Mouse (Mus musculus): ENCODE measurements around the gene Wfdc21.

The Wfdc21 gene

GRCm38 (mm10) chr11:83746681-83747080 is at the start of gene Wfdc21:
Gene Wfdc21, plus strand, starts transcription at chr11:83746940.
- DNase-seq (ENCODE audit: low read depth, low spot score), result no peak

DNA sequence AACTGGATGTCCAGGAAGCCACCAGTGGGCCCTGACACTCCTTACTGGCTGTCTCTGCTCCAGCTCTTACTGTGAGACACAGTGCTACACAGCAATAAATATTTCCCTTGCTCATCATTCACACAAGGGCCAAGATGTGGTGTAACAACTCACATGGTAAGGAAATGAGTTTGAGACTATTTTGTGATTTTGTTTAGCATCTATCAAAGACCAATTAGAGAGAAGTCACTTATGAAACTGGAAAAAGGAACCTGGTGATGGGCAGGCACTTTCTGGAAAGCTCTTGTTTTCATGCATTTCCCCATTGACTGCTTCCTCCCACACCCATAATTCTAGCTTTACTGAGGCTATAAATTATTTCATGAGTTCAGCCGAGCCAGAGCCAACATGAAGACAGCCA is 43.0 kb upstream of the Wfdc21 start, which contains the start of gene Wfdc17:
Wfdc17 (plus strand) TSS at position 287 of the 400 bp plus-strand sequence.
- no peak for DNase-seq (ENCODE audit: low read depth, low spot score)

- no peak for DNase-seq (ENCODE audit: low read depth, low spot score)
Measured at GRCm38 (mm10) chr11:83708715-83709114, 38.0 kb upstream of the Wfdc21 start, which contains the start of gene Wfdc18. Gene Wfdc18, plus strand, starts transcription at chr11:83709015.

GRCm38 (mm10) chr11:83709683-83710082 is 37.1 kb upstream of the Wfdc21 start:
- DNase-seq (ENCODE audit: low read depth, low spot score), result no peak

- DNase-seq (ENCODE audit: low read depth, low spot score), result no peak
Measured at GRCm38 (mm10) chr11:83712671-83713070, 34.1 kb upstream of the Wfdc21 start.

DNA sequence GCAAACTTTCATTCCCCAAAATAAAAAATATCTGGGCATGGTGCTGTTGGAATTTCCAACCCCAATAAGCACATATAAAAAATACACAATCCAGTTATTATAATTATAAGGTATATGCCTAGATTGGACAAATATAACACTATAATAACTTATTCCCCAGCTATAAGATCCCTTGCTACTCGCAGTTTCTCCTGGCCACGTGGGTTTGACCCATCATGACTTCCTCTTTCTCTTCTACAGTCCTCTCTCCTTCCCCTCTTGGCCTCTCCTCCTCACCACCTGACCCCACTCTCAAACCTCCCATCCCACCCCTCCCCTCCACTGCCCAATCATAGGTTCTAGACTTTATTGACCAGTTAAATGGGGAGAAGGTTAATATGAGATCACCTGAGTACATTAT is 32.8 kb upstream of the Wfdc21 start:
- DNase-seq (ENCODE audit: low read depth, low spot score), result no peak

DNA sequence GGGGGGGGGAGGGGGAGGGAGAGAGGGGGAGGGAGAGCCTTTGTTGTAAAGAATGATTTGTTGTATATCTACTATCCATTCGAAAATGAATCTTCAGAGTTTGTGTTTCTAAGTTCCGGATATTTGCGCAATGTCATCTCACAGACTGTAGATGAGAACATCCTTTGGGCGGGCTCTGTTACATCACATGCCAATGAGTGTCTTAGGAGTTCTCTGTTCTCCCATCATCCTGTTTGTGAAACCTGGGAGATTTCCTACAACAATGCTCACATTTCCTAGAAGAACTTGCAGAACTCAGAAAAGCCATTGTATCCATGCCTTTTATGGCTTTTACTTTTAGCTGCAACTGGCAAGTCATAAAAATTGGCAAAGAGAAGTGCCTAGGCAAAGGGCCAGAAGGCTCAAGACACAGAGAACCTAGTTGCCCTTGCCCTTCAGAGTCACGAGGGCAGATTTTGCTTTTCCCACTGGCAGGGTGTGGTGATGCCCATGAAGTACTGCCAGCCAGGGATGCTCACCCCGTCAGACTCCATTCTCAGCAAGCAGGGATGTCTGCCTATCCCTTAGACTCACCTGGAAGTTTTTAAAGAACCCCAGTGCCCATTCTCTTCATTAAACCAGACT is 29.6 kb upstream of the Wfdc21 start:
- no peak for DNase-seq (ENCODE audit: low read depth, low spot score)

GRCm38 (mm10) chr11:83720766-83721165 is 26.0 kb upstream of the Wfdc21 start:
- DNase-seq (ENCODE audit: low read depth, low spot score), result no peak

DNA sequence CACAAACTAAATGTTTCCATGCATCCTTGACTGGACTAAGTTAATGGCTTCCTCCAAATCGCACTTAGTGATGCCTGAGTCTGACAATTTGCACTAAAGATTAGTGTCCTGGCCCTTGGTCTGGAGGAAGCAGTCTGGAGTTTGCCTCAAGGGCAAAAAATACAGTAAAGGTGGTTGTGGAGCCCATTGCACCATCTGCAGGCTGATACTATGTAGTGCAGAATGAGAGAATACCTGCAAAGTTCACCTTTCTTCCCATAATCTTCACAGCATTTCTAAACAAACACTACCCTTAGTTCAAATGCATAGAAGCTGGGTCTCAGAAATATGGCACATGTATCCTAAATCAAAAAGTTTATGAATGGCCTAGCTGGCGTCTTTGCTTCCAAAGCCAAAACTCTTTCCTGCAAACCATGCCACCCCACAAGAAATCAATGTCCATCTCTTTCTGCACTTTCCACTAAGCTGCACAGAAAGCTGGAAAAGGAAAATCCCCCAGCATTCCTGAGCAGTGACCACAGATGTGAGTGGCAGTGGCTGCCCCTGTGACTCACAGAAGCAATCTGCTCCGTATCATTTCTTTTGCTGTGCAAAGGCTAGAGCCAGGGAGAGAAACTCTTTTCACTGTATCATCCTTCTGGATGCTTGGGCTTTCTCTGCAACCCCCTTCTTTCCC is 17.8 kb upstream of the Wfdc21 start:
- DNase-seq (ENCODE audit: low read depth, low spot score), result no peak

GRCm38 (mm10) chr11:83731116-83731515 is 15.6 kb upstream of the Wfdc21 start:
- no peak for DNase-seq (ENCODE audit: low read depth, low spot score)

- DNase-seq (ENCODE audit: low read depth, low spot score), result no peak
Measured at GRCm38 (mm10) chr11:83733071-83733640, 13.6 kb upstream of the Wfdc21 start.

DNA sequence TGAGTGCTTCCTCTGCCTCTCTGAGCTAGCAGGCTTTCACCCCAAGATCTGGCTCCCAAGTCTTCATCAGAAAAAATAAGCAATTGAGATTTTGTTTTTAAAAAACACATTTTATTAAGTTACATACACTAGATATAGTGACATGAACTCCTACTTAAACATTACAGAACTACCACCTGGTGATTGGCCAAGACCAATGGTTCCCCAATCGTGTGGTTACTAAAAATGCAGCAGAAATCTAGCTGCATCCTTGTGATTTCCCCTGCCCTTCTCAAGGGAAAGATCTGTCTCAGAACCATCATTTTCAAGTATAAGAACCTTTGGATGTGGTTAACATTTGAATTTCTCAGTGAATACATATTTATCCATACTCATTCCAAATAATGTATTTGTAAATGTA is 12.5 kb upstream of the Wfdc21 start:
- DNase-seq (ENCODE audit: low read depth, low spot score), result no peak

DNA sequence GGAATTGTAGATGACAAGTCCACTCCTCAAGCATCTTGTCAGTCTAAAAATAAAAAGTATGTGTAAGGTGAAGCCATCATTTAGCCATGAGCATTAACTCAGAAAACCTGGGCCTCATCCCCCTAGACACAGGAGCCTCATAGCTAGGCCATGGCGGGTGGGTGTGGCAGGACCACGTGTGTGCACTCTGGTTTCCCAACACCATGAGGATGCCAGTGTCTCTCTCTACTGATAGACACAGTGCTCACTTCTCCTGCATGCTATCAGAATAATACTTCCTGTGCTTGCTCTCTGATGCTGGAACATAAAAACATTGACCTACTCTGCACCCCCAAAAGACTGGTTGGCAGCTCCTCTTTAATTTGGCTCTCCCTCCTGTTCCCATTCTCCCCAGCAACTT is 10.9 kb upstream of the Wfdc21 start:
- DNase-seq (ENCODE audit: low read depth, low spot score), result no peak

DNA sequence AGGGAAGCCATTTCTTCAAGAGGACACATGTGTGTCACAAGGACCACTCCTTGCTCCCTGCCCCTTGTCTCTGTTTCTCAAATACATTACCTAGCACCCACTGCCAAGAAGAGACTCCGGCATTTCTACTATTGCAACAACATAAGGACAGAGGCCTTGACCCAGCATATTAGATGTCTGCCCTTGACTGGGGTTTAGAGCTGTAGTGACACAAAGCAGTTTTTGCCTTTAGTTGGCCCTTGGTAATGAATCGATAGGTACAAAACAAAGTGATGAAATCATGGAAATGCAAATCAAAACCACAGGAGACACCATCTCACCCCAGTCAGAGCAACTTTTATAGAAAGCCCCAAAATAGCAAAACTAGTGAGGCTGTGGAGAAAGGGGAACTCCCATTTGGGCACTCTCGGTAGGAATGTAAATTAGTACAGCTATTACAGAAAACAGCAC is 9.6 kb upstream of the Wfdc21 start:
- DNase-seq (ENCODE audit: low read depth, low spot score), result no peak

GRCm38 (mm10) chr11:83739241-83739640 is 7.5 kb upstream of the Wfdc21 start:
- DNase-seq (ENCODE audit: low read depth, low spot score), result no peak

- DNase-seq (ENCODE audit: low read depth, low spot score), result no peak
Measured at GRCm38 (mm10) chr11:83740443-83740991, 6.2 kb upstream of the Wfdc21 start.

DNA sequence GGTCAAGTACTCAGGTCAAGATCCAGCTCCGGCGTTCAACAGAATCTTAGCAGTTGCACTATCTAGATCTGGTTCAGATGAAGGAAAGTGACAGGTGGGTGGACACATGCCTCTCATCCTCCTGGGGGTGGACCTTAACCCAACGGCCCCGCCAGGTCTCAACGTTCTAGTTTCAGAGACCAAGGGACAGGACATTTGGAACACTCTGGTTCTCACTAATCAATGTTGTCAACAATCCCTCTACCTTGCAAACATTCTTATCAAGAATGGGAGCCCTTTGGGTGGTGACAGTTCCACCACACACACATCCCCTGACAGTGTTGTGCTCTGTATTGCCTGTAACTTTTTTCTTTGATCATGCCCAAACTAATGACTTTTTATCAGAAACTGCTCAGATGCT is 4.9 kb upstream of the Wfdc21 start:
- no peak for DNase-seq (ENCODE audit: low read depth, low spot score)

GRCm38 (mm10) chr11:83742731-83743355 is 3.9 kb upstream of the Wfdc21 start:
- DNase-seq (ENCODE audit: low read depth, low spot score), result no peak

- no peak for DNase-seq (ENCODE audit: low read depth, low spot score)
Measured at GRCm38 (mm10) chr11:83743525-83743924, 3.2 kb upstream of the Wfdc21 start.

- no peak for DNase-seq (ENCODE audit: low read depth, low spot score)
Measured at GRCm38 (mm10) chr11:83746152-83746551, 588 bp upstream of the Wfdc21 start.

DNA sequence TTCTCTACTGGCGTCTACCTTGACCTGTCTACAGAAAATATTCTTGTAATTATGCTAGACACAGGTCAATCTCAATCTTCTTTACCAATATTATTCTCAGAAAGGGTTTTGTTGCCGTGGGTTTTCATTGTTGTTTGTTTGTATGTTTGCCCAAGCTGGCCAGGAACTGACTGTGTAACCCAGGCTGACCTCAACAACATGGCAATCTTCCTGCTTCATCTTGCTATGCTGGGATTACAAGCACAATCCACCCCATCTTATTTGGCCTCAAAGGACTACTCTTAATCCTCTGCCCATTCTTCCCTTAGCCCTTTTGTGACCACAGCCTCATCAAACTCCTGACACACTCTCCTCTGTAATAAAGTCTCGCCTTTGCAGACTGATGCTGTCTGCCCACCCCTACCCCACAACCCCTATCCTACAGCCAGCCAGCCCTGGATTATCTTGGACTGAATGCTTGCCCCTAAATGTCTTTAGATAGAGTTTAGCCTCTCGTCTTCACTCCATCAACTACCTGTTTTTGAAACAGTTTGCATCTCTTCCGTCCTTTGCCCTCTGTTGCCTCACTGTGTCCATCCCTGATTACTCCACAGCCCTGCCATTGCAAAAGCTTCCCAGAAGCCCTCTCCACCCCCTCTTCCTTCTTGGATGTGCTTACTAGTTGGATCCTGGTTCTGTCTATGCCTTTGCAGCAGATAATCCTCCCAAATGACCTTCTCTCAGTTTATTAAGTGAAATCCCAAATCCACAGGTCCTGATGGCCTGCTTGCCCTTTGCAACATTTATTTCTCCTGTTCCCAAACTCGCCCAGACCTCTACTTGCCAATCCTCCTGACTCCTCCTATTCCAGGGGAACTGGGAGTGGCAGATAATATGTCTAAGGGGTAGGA is 881 bp downstream of the Wfdc21 start:
- no peak for DNase-seq (ENCODE audit: low read depth, low spot score)

All from retina, adult 2 months (tissue).